Mouse (Mus musculus) kidney, embryonic 14.5 days (tissue): ENCODE results near the gene Gprc5d. TPM values are rescaled to one million over a fixed set of nuclear protein-coding genes. Genes with fewer than 3 reads are reported as not detected.

Experiments
- ATAC-seq: fragments of 200-750 bp; cut with Nextera tagmentation; 2 replicates; pipeline ENCODE4 v1.8.0; 2017; ENCODE audit warnings: moderate number of reproducible peaks, mild to moderate bottlenecking, moderate TSS enrichment, moderate library complexity; ENCODE audit not compliant: low FRiP score, low TSS enrichment
- H3K27ac ChIP-seq: fragments of 300-500 bp; sonication (generic); 2 replicates; pipeline ENCODE4 v1.5.1; 2014; ENCODE audit warnings: low read depth, mild to moderate bottlenecking, low read length, moderate library complexity, mixed read lengths
- H3K27me3 ChIP-seq: fragments of 300-500 bp; sonication (generic); 2 replicates; pipeline ENCODE4 v1.6.1; 2014; ENCODE audit warnings: mild to moderate bottlenecking, low read length; ENCODE audit not compliant: control insufficient read depth, insufficient read depth
- H3K36me3 ChIP-seq: fragments of 300-500 bp; sonication (generic); 2 replicates; pipeline ENCODE4 v1.6.1; 2014; ENCODE audit warnings: low read length, mixed read lengths; ENCODE audit not compliant: control insufficient read depth, insufficient read depth
- H3K4me1 ChIP-seq: fragments of 300-500 bp; sonication (generic); 2 replicates; pipeline ENCODE4 v1.6.1; 2014; ENCODE audit warnings: low read length, mixed read lengths; ENCODE audit not compliant: control insufficient read depth, insufficient read depth
- H3K4me2 ChIP-seq: fragments of 300-500 bp; sonication (generic); replicated peaks from 2 replicates; pipeline ENCODE4 v1.6.1; 2014; ENCODE audit warnings: low read depth, mild to moderate bottlenecking, low read length
- H3K4me3 ChIP-seq: fragments of 300-500 bp; sonication (generic); 2 replicates; pipeline ENCODE4 v1.5.1; 2014; ENCODE audit warnings: mild to moderate bottlenecking, low read length
- H3K9ac ChIP-seq: fragments of 300-500 bp; sonication (generic); 2 replicates; pipeline ENCODE4 v1.6.1; 2014; ENCODE audit warnings: low read depth, mild to moderate bottlenecking, low read length, moderate library complexity
- H3K9me3 ChIP-seq: fragments of 300-500 bp; sonication (generic); 2 replicates; pipeline ENCODE4 v1.6.1; 2016; ENCODE audit warnings: low read length; ENCODE audit not compliant: control insufficient read depth
- whole genome bisulfite sequencing: fragments of 180-500 bp; shearing (Covaris S2); extraction: QIAGEN DNeasy Blood & Tissue Kit; methylation state at CpG from one replicate; pipeline ENCODE4 v1.1.7; 2014; 5-methylcytosine and 5-hydroxymethylcytosine counted together
- polyA plus RNA-seq: library from polyadenylated mRNA; unstranded; fragments of >200 nt; fragmentation: Nextera tagmentation; extraction: Ambion mirVana; gene quantifications from 2 replicates; pipeline ENCODE4 v1.2.1, GENCODE M21; 2014

Gene Gprc5d
- polyA plus RNA-seq, 1 experiment from 2014 or later, result not detected

DNA sequence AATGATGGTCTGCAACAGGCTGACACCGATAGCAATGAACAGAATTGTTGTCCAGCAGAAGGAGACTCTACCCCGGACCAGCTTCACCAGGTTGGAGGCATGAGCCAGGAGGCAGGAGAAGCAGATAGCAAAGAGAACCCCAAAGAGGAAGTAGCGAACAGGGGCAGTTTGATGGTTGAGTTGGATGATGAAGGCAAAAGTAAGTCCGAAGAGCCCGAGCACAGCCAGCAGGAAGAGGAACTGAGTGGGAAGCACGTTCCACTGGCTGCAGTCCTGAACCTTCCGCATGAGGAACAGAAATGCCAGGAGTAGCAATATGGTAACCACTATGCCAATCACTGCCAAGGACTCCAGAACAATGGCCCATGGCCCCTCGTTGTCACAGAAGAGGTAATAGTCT is 1.6 kb downstream of the Gprc5d start:
- Histone ChIP-seq H3K4me2 (no peak overlapping the region), H3K9ac (no peak overlapping the region), H3K4me3 (no peak overlapping the region), H3K27me3 (no peaks in the 10 kb centered on the region), H3K4me1 (no peaks in the 10 kb centered on the region), H3K27ac (no peak overlapping the region), H3K9me3 (no peaks in the 10 kb centered on the region), H3K36me3 (no peaks in the 10 kb centered on the region)
- no peak for ATAC-seq
- WGBS, result 94% methylated on average over 8 of the region's 8 CpGs

DNA sequence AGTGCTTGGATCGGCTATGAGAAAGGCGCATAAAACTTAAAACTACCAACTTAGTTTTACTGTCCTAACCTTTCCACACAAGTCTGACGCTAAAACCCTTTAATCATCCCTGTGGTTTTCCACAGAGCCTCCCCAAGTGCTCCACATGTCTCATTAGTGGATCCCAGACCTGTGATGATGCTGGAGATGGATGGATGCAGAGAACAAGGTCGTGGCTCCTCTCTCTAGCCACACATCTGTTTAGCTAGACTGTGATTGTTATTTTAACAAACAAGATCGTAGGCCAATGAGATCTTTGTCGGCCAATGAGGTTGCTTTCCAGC is 5.0 kb downstream of the Gprc5d start:
- ATAC-seq, result no peak

GRCm38 (mm10) chr6:135112411-135113113 is 5.5 kb downstream of the Gprc5d start:
- ATAC-seq, result no peak
- H3K4me1 ChIP-seq, result no peaks in the 10 kb centered on the region
- no peaks in the 10 kb centered on the region for H3K27me3 ChIP-seq
- 12% methylated on average over 7 of the region's 7 CpGs for WGBS
- H3K27ac ChIP-seq, result no peak overlapping the region
- H3K4me3 ChIP-seq, result no peak overlapping the region
- H3K9ac ChIP-seq, result no peak overlapping the region
- no peaks in the 10 kb centered on the region for H3K36me3 ChIP-seq
- H3K4me2 ChIP-seq, result no peak overlapping the region
- no peaks in the 10 kb centered on the region for H3K9me3 ChIP-seq

More for the DNA sequence above, 5.0 kb downstream of the Gprc5d start:
- H3K27me3 ChIP-seq, result no peaks in the 10 kb centered on the region
- H3K4me2 ChIP-seq, result no peak overlapping the region
- H3K36me3 ChIP-seq, result no peaks in the 10 kb centered on the region
- no peak overlapping the region for H3K27ac ChIP-seq
- no peaks in the 10 kb centered on the region for H3K4me1 ChIP-seq
- H3K4me3 ChIP-seq, result no peak overlapping the region
- no peaks in the 10 kb centered on the region for H3K9me3 ChIP-seq
- no peak overlapping the region for H3K9ac ChIP-seq
- WGBS, result 12% methylated on average over 6 of the region's 6 CpGs

- no peaks in the 10 kb centered on the region for H3K27me3 ChIP-seq
- H3K4me2 ChIP-seq, result no peak overlapping the region
- 93% methylated on average over 6 of the region's 6 CpGs for WGBS
- H3K27ac ChIP-seq, result no peak overlapping the region
- H3K36me3 ChIP-seq, result no peaks in the 10 kb centered on the region
- ATAC-seq, result no peak
- no peak overlapping the region for H3K4me3 ChIP-seq
- H3K9me3 ChIP-seq, result no peaks in the 10 kb centered on the region
- no peaks in the 10 kb centered on the region for H3K4me1 ChIP-seq
- no peak overlapping the region for H3K9ac ChIP-seq
These were observed 11.1 kb downstream of the Gprc5d start for GRCm38 (mm10) chr6:135107014-135107413.

DNA sequence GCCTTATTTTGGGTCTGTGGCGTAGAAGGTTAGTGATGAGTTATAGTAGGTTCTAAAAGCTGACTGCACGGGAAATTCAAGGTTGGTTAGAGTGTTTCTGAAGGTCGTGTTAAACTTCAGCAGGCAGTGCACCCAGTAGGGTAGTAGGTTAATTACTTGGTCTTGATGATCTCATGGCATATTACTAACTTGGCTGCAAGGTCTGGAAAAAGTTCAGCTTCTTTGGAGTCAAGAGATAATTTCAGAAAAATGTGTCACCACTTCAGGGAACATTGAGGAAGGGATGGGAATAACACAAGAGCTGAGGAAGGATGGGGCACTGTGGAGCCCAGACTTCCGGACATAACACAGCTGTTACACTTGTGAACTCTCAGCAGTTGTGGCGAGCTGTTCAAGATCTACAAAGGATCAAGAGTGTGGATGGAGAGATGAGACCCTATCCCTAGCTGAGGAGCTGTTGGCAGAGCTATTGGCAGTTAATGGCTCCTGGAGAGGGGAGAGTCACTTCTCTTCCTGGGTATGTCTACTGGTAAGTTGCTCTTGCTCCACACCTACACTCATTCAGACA is 15.3 kb downstream of the Gprc5d start:
- H3K9ac ChIP-seq, result no peak overlapping the region
- 51% methylated on average over 5 of the region's 5 CpGs for WGBS
- H3K36me3 ChIP-seq, result no peaks in the 10 kb centered on the region
- no peak overlapping the region for H3K27ac ChIP-seq
- H3K27me3 ChIP-seq, result no peaks in the 10 kb centered on the region
- no peak overlapping the region for H3K4me2 ChIP-seq
- no peak for ATAC-seq
- no peak overlapping the region for H3K4me3 ChIP-seq
- H3K9me3 ChIP-seq, result no peaks in the 10 kb centered on the region
- H3K4me1 ChIP-seq, result no peaks in the 10 kb centered on the region

DNA sequence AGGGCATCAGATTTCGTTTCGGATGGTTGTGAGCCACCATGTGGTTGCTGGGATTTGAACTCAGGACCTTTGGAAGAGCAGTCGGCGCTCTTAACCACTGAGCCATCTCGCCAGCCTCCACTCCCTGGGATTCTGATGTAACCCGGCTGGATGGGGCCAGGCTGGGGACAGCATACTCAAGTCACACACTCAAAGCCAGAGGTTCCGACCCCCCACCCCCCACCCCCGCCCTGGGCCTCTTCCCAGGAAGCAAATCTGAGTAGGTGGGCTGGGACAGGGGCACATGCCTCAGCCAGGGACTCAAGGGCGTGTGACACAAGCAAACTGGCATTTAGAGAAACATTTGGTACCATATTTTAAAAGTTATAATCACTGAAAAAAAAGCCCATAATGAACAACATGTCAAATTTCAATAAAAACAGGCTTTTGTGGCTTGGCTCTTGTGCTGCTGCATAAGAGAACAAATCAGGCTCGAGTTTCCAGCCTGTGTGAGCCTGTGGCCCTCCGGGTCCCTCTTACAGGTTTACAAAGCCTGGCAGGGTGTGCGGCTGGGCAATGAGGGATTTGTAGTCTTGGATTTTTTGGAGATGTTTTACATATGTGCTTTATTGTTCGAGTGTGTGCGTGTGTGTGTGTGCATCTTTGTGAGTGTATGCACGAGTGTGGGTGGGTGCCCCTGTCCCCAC is 17.2 kb downstream of the Gprc5d start:
- Histone ChIP-seq H3K4me3 (no peak overlapping the region), H3K4me2 (no peak overlapping the region), H3K9me3 (no peaks in the 10 kb centered on the region), H3K27ac (no peak overlapping the region), H3K9ac (no peak overlapping the region), H3K4me1 (no peaks in the 10 kb centered on the region), H3K27me3 (no peaks in the 10 kb centered on the region), H3K36me3 (no peaks in the 10 kb centered on the region)
- no peak for ATAC-seq
- WGBS, result 71% methylated on average over 15 of the region's 15 CpGs

GRCm38 (mm10) chr6:135092798-135093470 is 25.1 kb downstream of the Gprc5d start:
- H3K27ac ChIP-seq, result no peak overlapping the region
- no peaks in the 10 kb centered on the region for H3K27me3 ChIP-seq
- no peak overlapping the region for H3K4me2 ChIP-seq
- H3K36me3 ChIP-seq, result no peaks in the 10 kb centered on the region
- 92% methylated on average over 12 of the region's 12 CpGs for WGBS
- no peak overlapping the region for H3K4me3 ChIP-seq
- no peaks in the 10 kb centered on the region for H3K4me1 ChIP-seq
- no peaks in the 10 kb centered on the region for H3K9me3 ChIP-seq
- ATAC-seq, result no peak
- H3K9ac ChIP-seq, result no peak overlapping the region

DNA sequence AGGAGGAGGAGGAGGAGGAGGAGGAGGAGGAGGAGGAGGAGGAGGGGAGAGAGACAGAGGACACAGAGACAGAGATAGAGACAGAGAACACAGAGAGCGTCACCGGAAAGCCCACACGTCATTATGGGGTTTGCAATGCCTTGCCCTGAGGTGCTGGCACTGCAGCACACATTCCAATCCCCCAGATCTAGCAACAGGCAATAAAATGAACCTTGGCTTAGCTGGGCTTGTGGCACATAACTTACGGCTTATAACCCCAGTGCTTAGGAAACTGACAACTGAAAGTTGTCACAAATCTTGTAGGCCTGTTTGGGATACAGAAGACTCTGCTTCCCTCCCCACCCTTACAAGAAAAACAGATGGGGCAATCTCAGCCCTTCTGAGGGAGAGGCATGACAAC is 27.4 kb downstream of the Gprc5d start:
- no peaks in the 10 kb centered on the region for H3K9me3 ChIP-seq
- WGBS, result 57% methylated on average over 4 of the region's 4 CpGs
- H3K4me2 ChIP-seq, result no peak overlapping the region
- H3K27me3 ChIP-seq, result no peaks in the 10 kb centered on the region
- no peak overlapping the region for H3K27ac ChIP-seq
- no peak overlapping the region for H3K9ac ChIP-seq
- no peaks in the 10 kb centered on the region for H3K4me1 ChIP-seq
- H3K36me3 ChIP-seq, result no peaks in the 10 kb centered on the region
- no peak overlapping the region for H3K4me3 ChIP-seq
- ATAC-seq, result no peak

GRCm38 (mm10) chr6:135089786-135090185 is 28.3 kb downstream of the Gprc5d start:
- no peak overlapping the region for H3K27ac ChIP-seq
- no peaks in the 10 kb centered on the region for H3K4me1 ChIP-seq
- H3K4me2 ChIP-seq, result no peak overlapping the region
- H3K36me3 ChIP-seq, result no peaks in the 10 kb centered on the region
- no peaks in the 10 kb centered on the region for H3K27me3 ChIP-seq
- H3K4me3 ChIP-seq, result no peak overlapping the region
- ATAC-seq, result no peak
- H3K9me3 ChIP-seq, result no peaks in the 10 kb centered on the region
- H3K9ac ChIP-seq, result no peak overlapping the region
- 31% methylated on average over 8 of the region's 8 CpGs for WGBS
